Mouse (Mus musculus) lung, adult 10 weeks (tissue): ENCODE measurements around the gene Arhgef33. TPM values are rescaled to one million over a fixed set of nuclear protein-coding genes. Genes with fewer than 3 reads are reported as not detected.

Experiments
- polyA plus RNA-seq: library from polyadenylated mRNA; stranded (reverse); fragments of 350-450 nt; fragmentation: Illumina TruSeq; extraction: RNeasy Lipid Tissue Mini Kit (QIAGEN cat#74804); gene quantifications from one replicate; pipeline ENCODE4 v1.2.3, GENCODE M21; 2014; ENCODE audit warnings: low read depth, low replicate concordance; ENCODE audit not compliant: insufficient read depth

Gene Arhgef33
- 0.27 TPM for polyA plus RNA-seq

DNA sequence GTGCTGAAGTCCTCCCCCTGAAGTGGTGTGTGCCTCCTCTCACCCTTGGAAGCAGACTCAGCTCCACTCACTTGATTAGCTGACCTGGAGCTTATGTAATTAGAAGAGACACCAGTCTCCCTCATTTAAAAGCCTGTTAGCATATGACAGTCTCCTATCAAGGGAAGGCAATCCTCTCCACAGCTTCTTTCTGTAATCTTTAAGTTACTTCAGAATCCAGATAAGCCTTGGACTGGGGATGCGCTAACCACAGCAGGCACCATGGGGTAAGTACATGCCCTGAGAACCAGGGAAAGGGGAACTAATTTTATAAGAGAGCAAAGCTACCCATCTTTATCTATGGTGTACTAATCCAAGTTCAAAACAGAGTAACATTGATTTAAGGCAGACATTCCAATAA is at the start of gene Arhgef33:
Arhgef33 (plus strand) TSS at position 157 of the 400 bp plus-strand sequence.

GRCm38 (mm10) chr17:80290074-80290657 is 17.0 kb upstream of the Arhgef33 start, which contains the start of the genes Morn2 and Dhx57:
TSS of gene Morn2 (plus strand) at chr17:80290203.
TSS of gene Dhx57 (minus strand) at chr17:80290476.

GRCm38 (mm10) chr17:80372989-80373725 is 66.0 kb downstream of the Arhgef33 start, which contains the start of gene Gm10190:
TSS of gene Gm10190 (minus strand) at chr17:80373541.

Other genes starting within 250 kb of the Arhgef33 start
- 20.1 TPM for gene Hnrnpll, start 245.1 kb upstream of the Arhgef33 start, polyA plus RNA-seq
- gene Galm, start 179.9 kb upstream of the Arhgef33 start, polyA plus RNA-seq, result 6.1 TPM
- 90.7 TPM for gene Srsf7, start 100.1 kb upstream of the Arhgef33 start, polyA plus RNA-seq
- 0.19 TPM for gene Ttc39d, start 99.9 kb upstream of the Arhgef33 start, polyA plus RNA-seq
- 6.1 TPM for gene Gemin6, start 83.0 kb upstream of the Arhgef33 start, polyA plus RNA-seq
- gene Morn2, start 17.2 kb upstream of the Arhgef33 start, polyA plus RNA-seq, result 22.3 TPM
- 6.2 TPM for gene Dhx57, start 16.9 kb upstream of the Arhgef33 start, polyA plus RNA-seq
- gene Gm10190, start 66.1 kb downstream of the Arhgef33 start, polyA plus RNA-seq, result not detected
- 3.3 TPM for gene Sos1, start 173.0 kb downstream of the Arhgef33 start, polyA plus RNA-seq